32 mouse cellular contexts compared by ENCODE assay signal in the genomic region with DNA sequence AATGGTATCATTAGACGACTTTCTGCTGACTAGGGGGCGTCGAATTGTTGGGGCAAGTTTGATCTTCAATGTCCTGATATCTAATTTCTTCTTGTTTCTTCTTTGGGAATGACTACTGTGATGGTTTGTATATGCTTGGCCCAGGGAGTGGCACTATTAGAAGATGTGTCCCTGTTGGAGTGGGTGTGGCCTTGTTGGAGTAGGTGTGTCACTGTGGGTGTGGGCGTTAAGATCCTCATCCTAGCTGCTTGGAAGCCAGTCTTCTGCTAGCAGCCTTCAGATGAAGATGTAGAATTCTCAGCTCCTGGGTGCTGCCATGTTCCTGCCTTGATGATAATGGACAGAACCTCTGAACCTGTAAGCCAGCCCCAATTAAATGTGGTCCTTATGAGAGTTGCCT. TPM values are rescaled to one million over a fixed set of nuclear protein-coding genes. Genes with fewer than 3 reads are reported as not detected.
"Had no signal": no experiment of that assay in that cellular context is flagged by ENCODE, and none has a peak within 500 bp of the region (broad histone marks: within the 10 kb centered on the region; RNA-seq: fewer than 3 reads in every experiment).

No protein-coding gene starts in this region.

RNA-seq across cellular contexts. Expression of gene Ankrd65, which starts 1.4 kb away (rescaled TPM):
- total RNA-seq: heart, postnatal 10 days; heart, postnatal 14 days; heart, postnatal 25 days; heart, postnatal 36 days; heart, postnatal 4 days; hematopoietic stem cell, adult 5-6 weeks; hindbrain, postnatal 0 days; layer of hippocampus, adult 18-20 months; layer of hippocampus, adult 8-10 months; layer of hippocampus, postnatal 10 days; layer of hippocampus, postnatal 25 days; layer of hippocampus, postnatal 36 days had no signal
- polyA plus RNA-seq: heart, embryonic 10.5 days; heart, embryonic 11.5 days; heart, embryonic 12.5 days; heart, embryonic 13.5 days; heart, embryonic 14.5 days; heart, embryonic 15.5 days; heart, embryonic 16.5 days; heart, postnatal 0 days; hindbrain, embryonic 11.5 days; hindbrain, embryonic 12.5 days; hindbrain, embryonic 13.5 days; hindbrain, embryonic 14.5 days; hindbrain, embryonic 15.5 days; hindbrain, embryonic 16.5 days; hindbrain, postnatal 0 days; inflammation-experienced regulatory T-cells, adult 6 months; intestine, embryonic 14.5 days; intestine, embryonic 15.5 days; intestine, embryonic 16.5 days; intestine, postnatal 0 days; large intestine, adult 2 months had no signal

RNA-seq across cellular contexts. Expression of gene Tmem88b, which starts 3.2 kb away (rescaled TPM):
- polyA plus RNA-seq: inflammation-experienced regulatory T-cells, adult 6 months had no signal
